Mouse (Mus musculus) ES-Bruce4 (cell line): ENCODE measurements at regions not wholly inside any gene's neighbourhood (a gene's known extent, or its start where the extent isn't known, plus 50 kb on each side); places are given as distances from the start of the nearest gene placed in this dataset.

Experiments
- CTCF ChIP-seq: IDR thresholded peaks from one replicate; pipeline ENCODE4 v1.8.1; 2011; ENCODE audit warnings: low read depth, low read length
- EP300 ChIP-seq: IDR thresholded peaks from 2 replicates; pipeline ENCODE4 v1.6.1; 2011; ENCODE audit warnings: low read depth, low read length; ENCODE audit not compliant: insufficient read depth
- POLR2A ChIP-seq: IDR thresholded peaks from one replicate; pipeline ENCODE4 v1.8.1; 2011; ENCODE audit warnings: low read length; ENCODE audit not compliant: insufficient read depth

DNA sequence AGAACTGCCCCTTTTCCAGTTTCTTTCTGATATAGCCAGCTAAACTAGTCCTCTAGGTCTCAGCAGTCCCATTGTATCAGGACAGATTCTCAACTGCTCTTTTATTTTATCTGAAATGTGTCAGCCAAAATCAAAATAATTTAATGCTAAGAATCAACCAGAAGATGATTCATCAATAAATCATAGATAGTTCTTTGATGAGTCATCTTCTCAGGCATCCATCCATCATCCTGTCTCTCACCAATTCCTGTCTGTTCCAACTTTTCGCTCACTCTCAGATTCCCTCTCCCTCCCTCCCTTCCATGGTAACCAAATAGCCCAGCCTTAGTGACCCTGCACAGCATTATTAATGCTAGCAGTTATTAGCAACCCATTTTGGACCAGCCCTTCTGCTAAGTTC, 134.0 kb upstream of the Slc24a5 start:
- no peak for TF ChIP-seq CTCF
- TF ChIP-seq POLR2A = no peak
- TF ChIP-seq EP300 = no peak
